Mouse (Mus musculus) B cell, adult 2 months (primary cell): ENCODE measurements around the gene Vmn1r228.

Source experiments
- DNase-seq, 2 experiments: peaks; one replicate each; pipeline ENCODE4 v3.0.0; 2022

The Vmn1r228 gene

DNA sequence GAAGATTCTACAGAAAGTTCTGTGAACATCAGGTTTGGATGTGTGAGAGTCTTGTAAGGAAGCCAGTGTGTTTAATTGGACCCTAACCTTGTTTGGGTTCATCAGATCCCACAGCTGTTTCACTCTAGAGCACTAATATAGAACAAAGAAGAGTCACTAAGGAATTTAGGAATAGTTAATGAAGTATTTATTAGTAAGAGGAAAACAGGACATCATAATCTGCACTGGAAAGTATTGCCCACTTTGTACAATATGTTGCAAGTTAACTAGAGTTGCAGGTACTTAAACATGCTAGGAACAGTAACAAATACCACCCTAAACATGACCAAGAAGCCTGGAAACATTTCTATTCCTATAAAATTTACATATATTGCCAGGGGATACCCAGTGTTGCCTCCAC, at the start of gene Vmn1r228:
Vmn1r228 (minus strand) TSS at position 101 of the 400 bp plus-strand sequence.
- DNase-seq: no peak

DNA sequence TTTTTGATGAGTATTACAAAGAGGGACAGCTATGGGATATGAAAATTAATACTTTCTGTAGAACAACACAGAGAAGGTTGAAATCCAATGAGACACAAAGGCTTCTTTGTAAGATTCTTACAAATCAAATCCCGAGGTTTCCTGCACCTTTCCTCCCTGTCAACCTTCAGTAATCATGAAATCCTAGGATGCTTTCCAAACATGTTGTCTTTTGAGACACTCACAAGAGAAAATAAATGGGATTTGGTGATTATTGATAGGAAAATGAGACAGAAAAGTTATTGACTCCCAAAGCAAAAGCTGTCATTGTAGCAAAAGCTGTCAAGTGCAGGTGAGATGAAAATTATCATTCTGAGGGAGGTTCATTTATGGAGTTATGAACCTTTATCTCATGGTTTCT, 25.3 kb upstream of the Vmn1r228 start, which contains the start of gene Vmn1r229:
Vmn1r229 (plus strand) TSS at position 301 of the 400 bp plus-strand sequence.
- DNase-seq: no peak

DNA sequence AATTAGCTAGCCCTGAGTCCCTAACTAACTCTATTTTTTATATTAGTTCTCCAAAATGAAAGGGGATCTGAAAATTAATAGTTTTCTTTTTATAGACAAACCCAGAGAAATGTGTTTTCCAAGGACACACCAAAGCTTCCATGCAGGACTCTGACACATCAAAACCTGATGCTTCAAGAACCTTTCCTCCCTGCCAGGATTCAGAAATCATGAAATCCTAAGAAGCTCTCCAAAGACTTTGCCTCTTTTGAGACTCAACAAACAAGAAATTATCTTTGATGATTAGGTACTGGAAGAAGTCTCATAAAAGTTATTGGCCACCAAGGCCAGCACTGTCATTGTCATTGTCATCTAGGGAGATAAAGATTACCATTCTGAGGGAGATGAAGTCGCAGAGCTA, 56.4 kb downstream of the Vmn1r228 start, which contains the start of gene Vmn1r227:
Vmn1r227 (plus strand) TSS at position 301 of the 400 bp plus-strand sequence.
- DNase-seq: no peak
